Mouse (Mus musculus) thymus, adult 18-20 months (tissue): ENCODE data around the gene Ak2.

Experiments
- DNase-seq, 2 experiments: peaks; one replicate each; pipeline ENCODE4 v3.0.0; 2022; ENCODE audit warnings: mixed read lengths in 2 of 2

Ak2 gene

GRCm38 (mm10) chr4:129049306-129050011 lies 57.7 kb downstream of the Ak2 start:
- DNase-seq: no peak

- DNase-seq: no peak
These were observed 58.6 kb downstream of the Ak2 start for GRCm38 (mm10) chr4:129050365-129050764.

- DNase-seq: no peak
These were observed 59.2 kb downstream of the Ak2 start for GRCm38 (mm10) chr4:129050901-129051417.

DNA sequence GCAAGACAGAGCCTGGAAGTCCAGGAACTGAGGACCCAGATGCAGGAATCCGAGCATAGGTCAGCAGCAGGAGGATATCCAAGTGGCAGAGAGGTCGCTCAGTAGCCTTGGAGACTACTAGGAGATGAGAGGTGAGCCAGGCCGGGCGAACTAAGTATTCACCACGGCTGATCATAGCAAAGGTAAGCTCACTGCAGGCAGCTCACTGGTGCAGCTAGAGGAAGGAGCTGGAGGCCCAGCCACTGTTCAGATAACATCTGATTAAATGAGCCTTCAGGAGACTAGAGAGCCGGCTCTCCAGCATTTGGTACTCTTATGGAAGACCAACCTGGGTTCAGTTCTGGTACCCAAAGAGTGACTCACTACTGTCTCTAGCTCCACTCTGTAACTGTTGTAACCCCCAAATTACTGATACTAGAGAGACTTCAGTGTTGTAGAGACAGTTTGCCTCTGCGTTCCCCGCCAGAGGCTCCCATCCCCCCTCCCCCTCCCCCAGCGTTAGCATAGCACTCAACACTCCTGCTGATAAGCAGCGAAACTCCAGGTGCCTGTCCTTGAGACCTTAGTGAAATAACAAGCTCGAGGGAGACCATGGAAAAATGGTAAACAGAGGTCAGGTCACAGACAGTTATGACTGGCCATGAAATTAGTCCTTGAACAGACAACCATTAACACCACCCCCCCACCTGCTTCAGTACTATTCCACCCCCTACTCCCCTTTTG lies 59.9 kb downstream of the Ak2 start:
- DNase-seq: no peak

GRCm38 (mm10) chr4:129054757-129055156 lies 63.0 kb downstream of the Ak2 start:
- DNase-seq: no peak

DNA sequence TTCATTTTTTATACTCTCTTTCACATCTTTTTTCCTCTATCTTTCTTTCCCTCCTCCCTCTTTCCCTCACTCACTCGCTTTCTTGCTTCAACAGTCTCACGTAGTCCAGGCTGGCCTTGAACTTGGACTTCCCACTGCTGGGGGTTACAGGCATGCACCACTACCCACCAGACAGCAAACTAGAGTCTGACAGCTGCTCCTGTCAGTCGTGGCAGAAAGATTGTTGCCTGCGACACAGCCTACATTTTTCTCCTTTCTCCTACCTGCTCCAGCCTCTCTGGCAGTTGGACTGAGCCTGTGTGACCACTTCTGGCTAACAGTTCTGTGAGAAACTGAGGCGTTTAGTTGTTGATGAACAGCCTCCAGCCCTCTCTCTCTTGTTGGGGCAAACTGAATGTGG lies 63.8 kb downstream of the Ak2 start:
- DNase-seq: no peak

GRCm38 (mm10) chr4:129057533-129058206 lies 65.9 kb downstream of the Ak2 start:
- peak; percentile 92 to 93 for DNase-seq

DNA sequence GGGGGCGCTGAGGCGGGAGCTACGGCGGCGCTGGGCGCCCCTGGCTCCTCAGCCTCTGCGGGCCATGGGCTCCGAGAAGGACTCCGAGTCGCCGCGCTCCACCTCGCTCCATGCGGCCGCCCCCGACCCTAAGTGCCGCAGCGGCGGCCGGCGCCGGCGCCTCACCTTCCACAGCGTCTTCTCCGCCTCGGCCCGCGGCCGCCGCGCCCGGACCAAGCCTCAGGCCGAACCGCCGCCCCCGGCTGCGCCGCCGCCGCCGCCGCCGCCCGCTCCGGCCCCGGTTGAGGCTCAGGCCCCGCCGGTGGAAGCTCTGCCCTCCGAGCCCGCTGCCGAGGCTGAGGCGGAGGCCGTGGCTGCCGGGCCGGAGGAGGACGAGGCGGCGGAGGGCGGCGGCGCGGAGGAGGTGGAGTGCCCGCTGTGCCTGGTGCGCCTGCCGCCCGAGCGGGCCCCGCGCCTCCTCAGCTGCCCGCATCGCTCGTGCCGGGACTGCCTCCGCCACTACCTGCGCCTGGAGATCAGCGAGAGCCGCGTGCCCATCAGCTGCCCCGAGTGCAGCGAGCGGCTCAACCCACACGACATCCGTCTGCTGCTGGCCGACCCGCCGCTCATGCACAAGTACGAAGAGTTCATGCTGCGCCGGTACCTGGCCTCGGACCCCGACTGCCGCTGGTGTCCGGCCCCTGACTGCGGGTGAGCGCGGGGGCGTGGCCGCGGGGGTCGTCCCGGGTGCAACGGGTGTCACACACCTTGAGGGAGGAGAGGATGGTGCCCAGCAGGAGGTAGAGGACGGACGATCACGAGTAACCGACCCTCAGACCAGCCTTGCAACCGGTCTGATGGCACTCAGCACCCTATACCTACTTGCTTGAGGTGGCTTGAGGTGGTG lies 66.7 kb downstream of the Ak2 start, which contains the start of gene Rnf19b:
TSS of gene Rnf19b (plus strand) at position 65 of the 886 bp plus-strand sequence.
- DNase-seq: peak; percentile 28 to 49

GRCm38 (mm10) chr4:129059125-129059551 lies 67.4 kb downstream of the Ak2 start:
- DNase-seq: peak; percentile 9 to 31

DNA sequence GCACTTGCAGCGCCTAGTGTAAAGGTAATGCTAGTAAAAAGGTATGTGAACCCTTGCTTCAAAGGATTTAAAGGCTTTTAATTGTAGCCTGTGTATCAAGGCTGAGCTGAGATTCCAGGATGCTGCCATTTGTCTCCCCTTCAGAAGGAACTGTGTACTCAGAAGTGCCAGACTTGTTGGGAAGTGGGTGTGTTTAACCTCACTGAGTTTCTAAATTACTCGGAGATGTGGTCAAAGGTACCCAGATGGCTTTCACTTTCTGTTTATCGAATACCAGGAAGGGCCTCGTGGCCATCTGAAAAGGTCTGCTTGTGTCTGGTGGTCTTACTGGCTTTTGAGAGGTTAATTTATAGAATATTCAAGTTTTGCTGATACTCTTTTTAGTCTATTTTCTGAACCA lies 68.2 kb downstream of the Ak2 start:
- no peak for DNase-seq
